Mouse (Mus musculus): ENCODE measurements around the gene Il15ra. TPM values are rescaled to one million over a fixed set of nuclear protein-coding genes. Genes with fewer than 3 reads are reported as not detected.

The Il15ra gene
- polyA plus RNA-seq, 1 experiment from 2014 or later: 0.81 TPM

- WGBS: 81% methylated on average over 4 of the region's 4 CpGs
- Histone ChIP-seq H3K36me3 (no peaks in the 10 kb centered on the region), H3K9me3 (replicated peaks) (no peaks in the 10 kb centered on the region), H3K4me3 (no peak overlapping the region), H3K4me1 (no peaks in the 10 kb centered on the region), H3K27ac (no peak overlapping the region), H3K27me3 (ENCODE audit: low read depth, poor library complexity, severe bottlenecking) (no peaks in the 10 kb centered on the region)
- no peak for DNase-seq (ENCODE audit: low spot score)
Observed at GRCm38 (mm10) chr2:11714535-11714934, 9.4 kb downstream of the Il15ra start.

GRCm38 (mm10) chr2:11718573-11718972 is 13.5 kb downstream of the Il15ra start:
- 86% methylated on average over 2 of the region's 2 CpGs for WGBS
- no peaks in the 10 kb centered on the region for H3K4me1 ChIP-seq
- H3K27me3 ChIP-seq (ENCODE audit: low read depth, poor library complexity, severe bottlenecking): no peaks in the 10 kb centered on the region
- H3K4me3 ChIP-seq: no peak overlapping the region
- H3K27ac ChIP-seq: no peak overlapping the region
- H3K36me3 ChIP-seq: no peaks in the 10 kb centered on the region
- H3K9me3 ChIP-seq (replicated peaks): no peaks in the 10 kb centered on the region
- DNase-seq (ENCODE audit: low spot score): no peak

GRCm38 (mm10) chr2:11722564-11722963 is 17.5 kb downstream of the Il15ra start:
- Histone ChIP-seq H3K27me3 (ENCODE audit: low read depth, poor library complexity, severe bottlenecking) (no peaks in the 10 kb centered on the region), H3K4me1 (no peaks in the 10 kb centered on the region), H3K36me3 (no peaks in the 10 kb centered on the region), H3K27ac (no peak overlapping the region), H3K9me3 (replicated peaks) (no peaks in the 10 kb centered on the region), H3K4me3 (no peak overlapping the region)
- 88% methylated on average over 9 of the region's 9 CpGs for WGBS
- no peak for DNase-seq (ENCODE audit: low spot score)

GRCm38 (mm10) chr2:11727574-11727973 is 22.5 kb downstream of the Il15ra start:
- Histone ChIP-seq H3K4me3 (no peak overlapping the region), H3K27ac (no peak overlapping the region), H3K27me3 (ENCODE audit: low read depth, poor library complexity, severe bottlenecking) (no peaks in the 10 kb centered on the region), H3K4me1 (no peaks in the 10 kb centered on the region), H3K36me3 (no peaks in the 10 kb centered on the region), H3K9me3 (replicated peaks) (no peaks in the 10 kb centered on the region)
- no peak for DNase-seq (ENCODE audit: low spot score)
- 94% methylated on average over 5 of the region's 5 CpGs for WGBS

- no peak for DNase-seq (ENCODE audit: low spot score)
- Histone ChIP-seq H3K36me3 (no peaks in the 10 kb centered on the region), H3K4me3 (no peak overlapping the region), H3K27ac (no peak overlapping the region), H3K4me1 (no peaks in the 10 kb centered on the region), H3K9me3 (replicated peaks) (no peaks in the 10 kb centered on the region), H3K27me3 (ENCODE audit: low read depth, poor library complexity, severe bottlenecking) (no peaks in the 10 kb centered on the region)
- 57% methylated on average over 3 of the region's 3 CpGs for WGBS
Observed at GRCm38 (mm10) chr2:11729091-11729490, 24.0 kb downstream of the Il15ra start.

- Histone ChIP-seq H3K4me3 (no peak overlapping the region), H3K27ac (no peak overlapping the region), H3K4me1 (no peaks in the 10 kb centered on the region), H3K27me3 (ENCODE audit: low read depth, poor library complexity, severe bottlenecking) (no peaks in the 10 kb centered on the region), H3K9me3 (replicated peaks) (no peaks in the 10 kb centered on the region), H3K36me3 (no peaks in the 10 kb centered on the region)
- 82% methylated on average over 5 of the region's 5 CpGs for WGBS
- no peak for DNase-seq (ENCODE audit: low spot score)
Observed at GRCm38 (mm10) chr2:11732978-11733377, 27.9 kb downstream of the Il15ra start.

- WGBS: 85% methylated on average over 6 of the region's 6 CpGs
Observed at GRCm38 (mm10) chr2:11735853-11736252, 30.8 kb downstream of the Il15ra start.

GRCm38 (mm10) chr2:11738794-11739193 is 33.7 kb downstream of the Il15ra start:
- H3K36me3 ChIP-seq: peaks cover 50% of the 10 kb centered on the region
- 87% methylated on average over 3 of the region's 3 CpGs for WGBS
- no peaks in the 10 kb centered on the region for H3K9me3 ChIP-seq (replicated peaks)
- no peak overlapping the region for H3K4me3 ChIP-seq
- DNase-seq (ENCODE audit: low spot score): no peak
- H3K4me1 ChIP-seq: no peaks in the 10 kb centered on the region
- H3K27ac ChIP-seq: no peak overlapping the region
- no peaks in the 10 kb centered on the region for H3K27me3 ChIP-seq (ENCODE audit: low read depth, poor library complexity, severe bottlenecking)

More at GRCm38 (mm10) chr2:11735853-11736252, 30.8 kb downstream of the Il15ra start:
- Histone ChIP-seq H3K4me3 (no peak overlapping the region), H3K9me3 (replicated peaks) (no peaks in the 10 kb centered on the region), H3K27me3 (ENCODE audit: low read depth, poor library complexity, severe bottlenecking) (no peaks in the 10 kb centered on the region), H3K4me1 (no peaks in the 10 kb centered on the region), H3K36me3 (peaks cover 21% of the 10 kb centered on the region), H3K27ac (no peak overlapping the region)
- no peak for DNase-seq (ENCODE audit: low spot score)

GRCm38 (mm10) chr2:11739516-11740051 is 34.5 kb downstream of the Il15ra start:
- Histone ChIP-seq H3K36me3 (peaks cover 58% of the 10 kb centered on the region), H3K4me3 (no peak overlapping the region), H3K27ac (no peak overlapping the region), H3K27me3 (ENCODE audit: low read depth, poor library complexity, severe bottlenecking) (no peaks in the 10 kb centered on the region), H3K9me3 (replicated peaks) (no peaks in the 10 kb centered on the region), H3K4me1 (no peaks in the 10 kb centered on the region)
- WGBS: 92% methylated on average over 4 of the region's 4 CpGs
- no peak for DNase-seq (ENCODE audit: low spot score)

- Histone ChIP-seq H3K4me1 (no peaks in the 10 kb centered on the region), H3K36me3 (peaks cover 100% of the 10 kb centered on the region), H3K27me3 (ENCODE audit: low read depth, poor library complexity, severe bottlenecking) (no peaks in the 10 kb centered on the region), H3K27ac (no peak overlapping the region), H3K4me3 (no peak overlapping the region), H3K9me3 (replicated peaks) (no peaks in the 10 kb centered on the region)
- no peak for DNase-seq (ENCODE audit: low spot score)
- WGBS: 93% methylated on average over 4 of the region's 4 CpGs
Observed at GRCm38 (mm10) chr2:11762541-11762940, 57.5 kb downstream of the Il15ra start.

- 88% methylated on average over 4 of the region's 4 CpGs for WGBS
- Histone ChIP-seq H3K36me3 (peaks cover 87% of the 10 kb centered on the region), H3K27me3 (ENCODE audit: low read depth, poor library complexity, severe bottlenecking) (no peaks in the 10 kb centered on the region), H3K27ac (no peak overlapping the region), H3K4me1 (no peaks in the 10 kb centered on the region), H3K9me3 (replicated peaks) (no peaks in the 10 kb centered on the region), H3K4me3 (no peak overlapping the region)
- DNase-seq (ENCODE audit: low spot score): no peak
Observed at GRCm38 (mm10) chr2:11765694-11766093, 60.6 kb downstream of the Il15ra start.

- H3K27ac ChIP-seq: no peak overlapping the region
- H3K36me3 ChIP-seq: peaks cover 78% of the 10 kb centered on the region
- WGBS: 86% methylated on average over 5 of the region's 5 CpGs
Observed at GRCm38 (mm10) chr2:11766485-11767160, 61.5 kb downstream of the Il15ra start.

GRCm38 (mm10) chr2:11767161-11767545 is 62.1 kb downstream of the Il15ra start:
- H3K36me3 ChIP-seq: peaks cover 73% of the 10 kb centered on the region
- H3K27ac ChIP-seq: no peak overlapping the region
- no peak overlapping the region for H3K4me3 ChIP-seq
- H3K4me1 ChIP-seq: no peaks in the 10 kb centered on the region
- H3K27me3 ChIP-seq (ENCODE audit: low read depth, poor library complexity, severe bottlenecking): no peaks in the 10 kb centered on the region
- DNase-seq (ENCODE audit: low spot score): no peak
- WGBS: 94% methylated on average over 10 of the region's 10 CpGs
- no peaks in the 10 kb centered on the region for H3K9me3 ChIP-seq (replicated peaks)

More at GRCm38 (mm10) chr2:11766485-11767160, 61.5 kb downstream of the Il15ra start:
- H3K4me1 ChIP-seq: no peaks in the 10 kb centered on the region
- H3K9me3 ChIP-seq (replicated peaks): no peaks in the 10 kb centered on the region
- no peak overlapping the region for H3K4me3 ChIP-seq
- no peak for DNase-seq (ENCODE audit: low spot score)
- no peaks in the 10 kb centered on the region for H3K27me3 ChIP-seq (ENCODE audit: low read depth, poor library complexity, severe bottlenecking)

Measured in limb, embryonic 10.5 days (tissue).